Mouse (Mus musculus) neural tube, embryonic 10.5 days (tissue): ENCODE measurements around the gene Wnt7b.

Experiments used
- DNase-seq: peaks from one replicate; pipeline ENCODE4 v3.0.0-alpha.2; 2017; ENCODE audit warnings: low spot score; ENCODE audit errors: extremely low spot score

The Wnt7b gene

GRCm38 (mm10) chr15:85582356-85582910 is at the start of gene Wnt7b:
Gene Wnt7b (minus strand): TSS chr15:85582473.
- peak; percentile 42 for DNase-seq

GRCm38 (mm10) chr15:85631591-85631990 is 49.3 kb upstream of the Wnt7b start:
- DNase-seq: no peak

GRCm38 (mm10) chr15:85629924-85630545 is 47.8 kb upstream of the Wnt7b start:
- DNase-seq: no peak

- DNase-seq: peak; percentile 69
Observed at GRCm38 (mm10) chr15:85625666-85626279, 43.5 kb upstream of the Wnt7b start.

- DNase-seq: no peak
Observed at GRCm38 (mm10) chr15:85622213-85622612, 39.9 kb upstream of the Wnt7b start.

GRCm38 (mm10) chr15:85615537-85616100 is 33.3 kb upstream of the Wnt7b start:
- no peak for DNase-seq

GRCm38 (mm10) chr15:85615075-85615474 is 32.8 kb upstream of the Wnt7b start:
- DNase-seq: no peak

- no peak for DNase-seq
Observed at GRCm38 (mm10) chr15:85613358-85614266, 31.3 kb upstream of the Wnt7b start.

- DNase-seq: no peak
Observed at GRCm38 (mm10) chr15:85612660-85613357, 30.5 kb upstream of the Wnt7b start.

- no peak for DNase-seq
Observed at GRCm38 (mm10) chr15:85611701-85612520, 29.6 kb upstream of the Wnt7b start.

GRCm38 (mm10) chr15:85610618-85611218 is 28.4 kb upstream of the Wnt7b start:
- peak; percentile 65 for DNase-seq

GRCm38 (mm10) chr15:85610120-85610519 is 27.8 kb upstream of the Wnt7b start:
- no peak for DNase-seq

- no peak for DNase-seq
Observed at GRCm38 (mm10) chr15:85609266-85610004, 27.2 kb upstream of the Wnt7b start.

- DNase-seq: peak; percentile 50
Observed at GRCm38 (mm10) chr15:85605962-85606610, 23.8 kb upstream of the Wnt7b start.

GRCm38 (mm10) chr15:85604938-85605337 is 22.7 kb upstream of the Wnt7b start:
- no peak for DNase-seq

GRCm38 (mm10) chr15:85604507-85604906 is 22.2 kb upstream of the Wnt7b start:
- no peak for DNase-seq

GRCm38 (mm10) chr15:85603422-85603821 is 21.1 kb upstream of the Wnt7b start:
- no peak for DNase-seq

- no peak for DNase-seq
Observed at GRCm38 (mm10) chr15:85602733-85603132, 20.5 kb upstream of the Wnt7b start.
